Mouse (Mus musculus): Measurements from ENCODE around the gene Cyp3a59.
"Not testable (repeated sequence)": the region's sequence is repeated elsewhere in the genome, so short reads cannot be mapped to it uniquely, and the experiment has no call there.

The Cyp3a59 gene

DNA sequence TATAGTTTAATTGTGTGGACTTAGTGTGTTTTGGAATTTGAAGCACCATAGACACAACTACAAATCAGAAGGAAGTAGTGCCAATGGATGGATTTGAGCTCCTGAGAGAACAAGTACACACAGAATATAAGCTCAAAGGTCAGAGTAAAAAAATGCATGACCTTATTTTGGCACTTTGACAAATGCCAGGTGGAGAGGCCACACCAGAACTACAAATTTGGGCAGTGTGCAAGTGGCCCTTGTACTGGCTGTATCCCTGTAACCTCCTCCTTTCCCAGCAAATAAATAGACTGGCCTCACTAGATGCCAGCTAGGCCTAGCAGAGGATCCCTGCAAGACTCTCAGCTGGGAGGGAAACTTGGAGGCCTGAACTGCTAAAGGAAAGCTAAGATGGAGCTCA, at the start of gene Cyp3a59:
Cyp3a59 (plus strand) TSS at position 313 of the 400 bp plus-strand sequence.
- not testable (repeated sequence) for DNase-seq (ENCODE audit: low spot score)

DNA sequence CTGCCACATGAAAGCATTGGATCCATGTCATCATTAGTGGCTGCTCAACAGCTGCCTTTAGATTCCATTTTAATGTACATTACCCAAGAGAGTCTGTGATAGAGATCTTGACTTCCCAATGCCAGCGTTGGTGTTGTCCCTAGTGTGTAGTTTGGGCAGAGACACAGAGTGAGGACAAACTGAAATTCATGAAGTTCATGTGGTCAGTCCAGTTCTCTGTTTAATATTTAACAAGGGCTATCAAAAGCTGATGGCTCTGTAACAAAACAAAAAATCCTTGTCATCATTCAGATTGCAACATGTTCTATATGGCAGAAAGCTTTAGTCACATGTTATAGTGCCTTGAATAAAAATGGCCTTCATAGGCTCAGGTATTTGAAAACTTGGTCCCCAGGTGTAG, 9.0 kb upstream of the Cyp3a59 start:
- no peak for DNase-seq (ENCODE audit: low spot score)

DNA sequence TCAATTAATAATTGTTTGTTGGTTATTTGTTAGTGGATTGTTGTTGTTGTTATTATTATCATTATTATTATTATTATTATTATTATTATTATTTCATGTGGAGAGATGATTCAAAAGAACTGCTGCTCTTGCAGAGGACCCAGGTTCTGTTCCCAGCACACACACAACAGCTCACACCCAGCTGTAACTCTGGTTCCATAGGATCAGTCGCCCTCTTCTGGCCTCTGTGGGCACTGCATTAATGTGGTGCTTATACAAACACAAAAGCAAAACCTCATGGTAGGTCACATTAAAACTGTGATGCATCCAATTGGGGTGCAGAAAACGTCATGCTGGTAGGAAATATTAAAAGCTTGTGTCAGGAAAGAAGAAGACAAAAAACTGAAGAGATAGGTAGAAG, 68.8 kb downstream of the Cyp3a59 start:
- no peak for DNase-seq (ENCODE audit: low spot score)

DNA sequence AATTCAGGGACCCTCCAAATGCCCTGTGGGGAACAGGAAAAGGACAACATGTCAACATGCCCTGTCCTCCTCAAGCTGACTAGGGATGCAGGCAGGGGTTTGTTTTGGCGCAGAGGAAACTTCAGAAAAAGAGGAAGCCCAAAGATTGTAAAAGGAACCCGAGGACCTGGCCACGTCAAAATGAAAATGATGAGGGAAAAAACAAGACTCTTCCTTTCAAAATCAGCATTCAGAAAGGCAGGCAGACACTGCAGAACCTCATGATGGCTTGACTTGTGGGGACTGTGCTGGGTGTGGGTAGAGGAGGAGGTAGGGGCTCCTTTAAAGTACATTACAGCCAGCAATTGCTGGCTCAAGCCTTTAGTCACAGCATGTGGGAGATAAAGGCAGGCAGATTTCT, 71.4 kb downstream of the Cyp3a59 start:
- DNase-seq (ENCODE audit: low spot score), result no peak

DNA sequence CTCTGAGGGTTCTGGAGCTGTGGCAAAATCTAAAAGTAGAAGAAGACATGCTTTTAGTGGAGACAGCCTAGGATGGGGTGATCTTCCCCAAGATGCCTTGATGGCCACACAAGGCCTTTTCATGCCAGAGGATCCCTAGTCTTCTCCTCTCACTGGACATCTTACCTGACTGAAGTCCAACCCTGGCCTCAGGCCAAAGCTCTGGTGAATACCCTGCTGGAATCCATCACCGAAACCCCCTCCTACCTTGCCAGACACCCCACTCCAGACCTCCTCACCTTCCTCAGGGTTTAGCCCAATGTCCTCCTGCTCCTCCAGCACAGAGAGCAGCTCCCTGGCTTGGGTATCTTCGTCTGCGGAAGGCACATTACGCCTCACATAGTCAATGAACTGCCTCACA, 79.3 kb downstream of the Cyp3a59 start:
- not testable (repeated sequence) for DNase-seq (ENCODE audit: low spot score)

DNA sequence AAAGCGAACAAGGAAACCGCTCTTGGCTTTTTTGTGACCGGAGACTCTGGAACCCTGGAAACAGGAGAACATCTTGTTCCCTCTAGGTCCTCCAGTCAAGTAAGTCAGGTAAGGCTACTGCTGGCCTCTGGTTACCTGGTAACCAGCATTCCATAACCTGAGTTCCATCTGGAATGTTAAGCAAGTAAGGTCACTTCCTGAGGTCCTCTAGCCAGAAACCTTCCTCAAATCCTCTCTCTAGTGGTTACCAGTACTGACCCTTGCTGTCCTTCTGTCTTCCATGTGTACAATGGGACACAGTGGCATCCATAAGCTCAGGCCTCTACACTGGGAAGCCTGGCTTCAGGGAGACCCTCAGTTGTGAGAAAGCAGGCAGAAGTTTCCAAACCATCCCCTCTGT, 81.4 kb downstream of the Cyp3a59 start, which contains the start of gene Gm5565:
Gm5565 (minus strand) TSS at position 101 of the 400 bp plus-strand sequence.
- DNase-seq (ENCODE audit: low spot score), result not testable (repeated sequence)

Measured in yolk sac, embryonic 10.5 days (tissue).